Mouse (Mus musculus) kidney, postnatal 10 days (tissue): ENCODE data around the gene Zfp787.
"Not testable (repeated sequence)": the region's sequence is repeated elsewhere in the genome, so short reads cannot be mapped to it uniquely, and the experiment has no call there.

Source experiments
- DNase-seq: peaks from one replicate; pipeline ENCODE4 v3.0.0; 2021; ENCODE audit warnings: mixed read lengths

The Zfp787 gene

GRCm38 (mm10) chr7:6155901-6156411 lies at the start of gene Zfp787:
Zfp787 (minus strand) TSS chr7:6155997.
- DNase-seq: peak; percentile 98

- DNase-seq: no peak
Measured at GRCm38 (mm10) chr7:6204200-6204599, 48.4 kb upstream of the Zfp787 start.

- DNase-seq: no peak
Measured at GRCm38 (mm10) chr7:6196790-6197189, 41.0 kb upstream of the Zfp787 start, which contains the start of gene Galp. Galp (plus strand) TSS chr7:6197090.

DNA sequence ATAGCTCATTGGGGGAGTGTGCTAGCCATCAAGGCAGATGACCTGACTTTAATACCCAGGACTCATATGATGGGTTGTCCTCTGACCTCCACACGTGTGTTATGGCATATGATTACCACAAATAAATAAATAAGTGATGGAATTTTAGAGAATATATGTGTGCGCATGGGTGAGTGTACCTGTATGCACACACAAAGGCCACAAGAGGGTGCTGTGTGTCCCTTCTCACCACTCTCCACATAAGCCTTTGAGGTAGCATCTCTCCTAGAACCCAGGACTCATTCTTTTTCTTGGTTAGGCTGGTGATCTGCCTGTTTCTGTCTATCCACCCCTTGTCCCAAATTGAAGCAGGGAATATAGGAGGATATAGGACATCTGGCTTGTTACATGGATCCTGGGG lies 40.0 kb upstream of the Zfp787 start:
- DNase-seq: no peak

DNA sequence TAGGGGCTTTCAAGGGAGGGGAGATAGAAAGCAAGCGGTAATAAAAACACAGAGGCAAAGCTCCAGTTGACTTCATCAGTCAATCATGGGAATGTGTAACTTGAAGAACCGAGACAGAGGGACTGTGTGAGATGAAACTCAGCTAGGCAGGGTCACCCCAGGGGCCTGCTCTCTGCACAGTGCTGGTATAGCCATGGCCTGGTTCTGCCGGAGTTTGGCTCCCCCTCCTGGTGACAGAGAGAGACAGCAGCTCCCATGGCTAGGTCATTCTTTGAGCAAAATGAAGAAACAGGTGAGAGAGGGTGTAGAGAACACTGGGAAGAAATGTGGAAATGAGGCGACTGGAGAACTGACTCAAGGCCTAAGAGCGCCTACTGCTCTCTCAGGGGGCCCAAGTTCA lies 38.3 kb upstream of the Zfp787 start:
- peak; percentile 79 for DNase-seq

DNA sequence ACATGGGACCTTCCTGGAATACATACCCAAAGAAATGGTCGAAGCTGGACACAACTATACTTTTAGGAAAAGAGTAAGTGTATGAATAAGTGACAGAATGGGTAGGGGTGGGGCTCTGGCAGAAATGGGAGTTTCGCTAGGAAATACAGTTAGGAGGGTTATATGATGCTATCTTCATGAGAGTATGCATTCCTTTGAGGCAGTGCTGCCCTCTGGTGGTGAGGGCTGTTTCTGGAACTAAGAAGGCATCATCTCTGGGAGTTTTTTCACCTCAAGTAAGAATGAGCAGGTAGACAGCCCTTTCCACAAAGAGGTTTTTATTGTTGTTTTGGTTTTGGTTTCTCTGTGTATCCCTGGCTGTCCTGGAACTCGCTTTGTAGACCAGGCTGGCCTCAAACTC lies 35.6 kb upstream of the Zfp787 start:
- peak; percentile 92 for DNase-seq

DNA sequence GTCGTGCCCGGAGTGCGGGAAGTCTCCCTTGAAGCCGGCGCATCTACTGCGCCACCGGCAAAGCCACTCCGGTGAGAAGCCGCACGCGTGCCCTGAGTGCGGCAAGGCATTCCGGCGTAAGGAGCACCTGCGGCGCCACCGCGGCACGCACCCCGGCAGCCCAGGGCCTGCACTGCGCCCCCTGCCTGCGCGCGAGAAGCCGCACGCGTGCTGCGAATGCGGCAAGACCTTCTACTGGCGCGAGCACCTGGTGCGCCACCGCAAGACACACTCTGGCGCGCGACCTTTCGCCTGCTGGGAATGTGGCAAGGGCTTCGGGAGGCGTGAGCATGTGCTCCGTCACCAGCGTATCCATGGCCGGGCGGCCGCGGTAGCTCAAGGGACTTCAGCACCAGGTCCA lies 33.7 kb upstream of the Zfp787 start:
- no peak for DNase-seq

DNA sequence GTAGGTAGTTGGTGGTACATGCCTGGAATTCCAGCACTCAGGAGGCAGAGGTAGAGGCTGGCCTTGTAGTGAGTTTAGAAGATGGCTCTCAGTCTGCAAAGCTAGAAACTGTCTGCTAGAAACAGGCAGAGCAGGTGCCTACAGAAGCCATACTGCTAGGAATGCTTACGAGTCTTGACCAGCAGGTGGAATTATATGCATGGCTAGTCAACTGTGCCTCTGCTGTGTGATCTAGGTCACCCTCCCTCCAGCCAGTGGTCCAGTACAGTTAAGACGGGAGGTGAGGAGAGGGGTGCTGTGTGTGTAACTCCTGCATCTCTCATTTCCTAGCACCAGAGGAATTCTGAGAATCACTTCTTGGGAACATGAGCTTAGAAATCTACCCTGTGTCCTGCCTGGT lies 31.0 kb upstream of the Zfp787 start:
- no peak for DNase-seq

GRCm38 (mm10) chr7:6186176-6186575 lies 30.4 kb upstream of the Zfp787 start:
- no peak for DNase-seq

DNA sequence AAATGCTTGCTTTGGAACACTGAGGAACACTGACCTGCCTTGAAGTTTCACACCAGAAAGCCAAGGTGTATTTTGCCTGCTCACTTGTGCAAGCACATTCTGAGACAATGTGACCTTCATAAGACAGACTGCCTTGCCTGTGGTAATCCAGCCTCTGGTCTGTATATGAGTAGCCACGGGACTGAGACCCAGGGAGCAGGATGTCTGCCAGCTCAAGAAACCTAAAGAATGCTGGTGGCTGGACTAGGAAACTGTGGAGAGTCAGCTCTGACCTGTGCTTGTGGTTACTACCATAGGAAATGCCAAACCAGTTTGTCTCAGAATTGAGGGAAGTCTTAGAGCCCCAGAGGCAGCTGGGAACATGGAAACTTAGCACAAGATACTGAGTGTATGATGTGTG lies 29.6 kb upstream of the Zfp787 start:
- DNase-seq: no peak

DNA sequence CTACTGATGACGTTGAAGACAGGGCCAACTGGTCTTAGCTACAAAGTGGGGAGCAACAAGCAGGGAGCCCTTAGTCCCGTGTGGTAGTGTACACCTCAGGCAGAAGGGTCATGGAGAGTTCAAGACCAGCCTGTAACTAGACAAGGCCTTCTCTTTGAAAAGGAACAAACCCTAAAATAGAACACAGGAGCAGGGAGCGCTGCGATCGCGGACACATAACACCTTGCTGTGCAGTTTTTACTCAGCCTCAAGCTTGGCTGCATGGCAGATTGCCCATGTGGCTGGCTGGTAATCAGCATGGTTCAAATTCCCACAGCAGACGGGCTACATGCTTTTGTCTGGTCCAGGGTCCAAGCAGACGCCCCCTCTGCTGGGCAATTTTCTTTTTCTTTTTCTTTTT lies 28.7 kb upstream of the Zfp787 start:
- peak; percentile 63 for DNase-seq

GRCm38 (mm10) chr7:6183802-6184201 lies 28.0 kb upstream of the Zfp787 start:
- DNase-seq: peak; percentile 21

DNA sequence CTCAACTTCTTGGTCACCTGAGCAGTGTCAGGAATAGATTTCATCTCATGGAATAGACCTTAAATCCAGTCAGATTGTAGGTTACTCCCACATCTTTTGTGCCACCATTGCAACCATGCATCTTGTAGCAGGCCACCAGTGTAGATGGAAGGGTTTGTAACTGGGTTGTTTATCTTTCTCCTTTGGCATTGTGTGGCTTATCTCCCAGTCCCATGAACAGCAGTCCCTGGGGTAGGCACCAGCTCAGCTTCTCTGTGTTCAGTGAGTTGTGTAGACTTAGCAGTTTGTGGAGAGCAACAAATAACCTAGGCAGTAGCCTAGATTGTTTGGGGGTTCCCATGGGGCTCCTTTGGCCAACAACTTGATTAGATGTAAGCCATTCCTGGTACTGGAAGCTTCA lies 27.1 kb upstream of the Zfp787 start:
- no peak for DNase-seq

- no peak for DNase-seq
Measured at GRCm38 (mm10) chr7:6179013-6179412, 23.2 kb upstream of the Zfp787 start.

- not testable (repeated sequence) for DNase-seq
Measured at GRCm38 (mm10) chr7:6174365-6174987, 18.7 kb upstream of the Zfp787 start.

- no peak for DNase-seq
Measured at GRCm38 (mm10) chr7:6173872-6174271, 18.1 kb upstream of the Zfp787 start.

GRCm38 (mm10) chr7:6172674-6173244 lies 17.0 kb upstream of the Zfp787 start:
- DNase-seq: no peak

DNA sequence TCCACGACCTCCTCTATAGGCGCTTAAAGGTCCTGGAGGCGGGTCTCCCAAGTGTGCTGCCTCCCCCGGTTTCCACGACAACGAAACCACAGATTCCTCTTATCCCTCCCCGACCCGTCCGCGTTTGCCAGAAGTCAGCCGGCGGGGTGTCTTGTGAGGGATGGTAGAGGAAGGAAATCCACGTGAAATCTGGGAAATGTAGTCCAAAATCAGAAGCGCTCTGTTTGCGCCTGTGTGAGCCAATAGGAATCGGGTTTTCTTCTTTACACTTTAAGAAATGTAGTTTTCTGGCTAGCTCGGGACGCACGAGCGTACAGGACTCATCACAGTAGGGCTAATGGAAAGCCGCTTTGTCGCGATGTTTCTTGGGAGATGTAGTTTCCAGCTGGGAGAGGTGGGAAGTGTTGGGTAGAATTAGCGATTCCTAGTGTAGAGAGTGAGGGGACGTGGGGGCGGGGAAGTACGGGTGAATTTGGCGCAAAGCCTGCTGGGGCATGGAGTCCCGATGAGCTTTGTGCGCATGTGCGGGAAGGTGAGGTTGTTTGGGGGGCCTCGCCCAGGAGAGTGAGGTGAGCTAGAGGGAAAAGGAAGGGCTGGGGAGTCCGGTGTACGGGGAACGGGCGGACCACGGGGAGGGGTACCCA lies 16.3 kb upstream of the Zfp787 start, which contains the start of gene Zfp444:
Zfp444 (plus strand) TSS at position 221 of the 644 bp plus-strand sequence.
- DNase-seq: peak; percentile 99

DNA sequence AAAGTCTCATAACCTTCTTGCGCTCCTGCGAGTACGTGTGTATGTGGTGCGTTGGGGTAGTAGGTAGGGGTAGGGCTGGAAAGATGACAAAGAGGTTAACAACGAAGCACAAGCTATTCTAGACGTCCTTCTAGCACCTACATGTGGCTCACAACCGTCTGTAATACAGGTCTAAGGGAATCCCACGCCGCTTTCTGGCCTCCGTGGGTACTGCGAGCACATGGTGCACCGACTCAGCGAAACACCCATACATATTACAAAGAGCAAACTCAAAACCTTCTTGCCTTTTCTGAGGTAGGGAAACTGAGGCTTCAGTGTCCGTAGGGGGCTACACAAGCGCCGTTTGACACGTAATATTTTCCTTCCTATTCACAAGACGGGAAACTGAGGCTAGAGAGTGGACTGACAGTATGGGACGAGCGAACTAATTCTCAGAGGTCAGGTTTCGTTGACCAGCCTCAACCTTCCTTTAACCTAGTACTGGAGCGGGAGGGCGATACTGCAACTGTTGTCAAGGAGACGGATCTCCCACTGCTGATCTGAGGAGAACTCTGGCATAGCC lies 15.7 kb upstream of the Zfp787 start:
- peak; percentile 82 for DNase-seq

- DNase-seq: no peak
Measured at GRCm38 (mm10) chr7:6170871-6171270, 15.1 kb upstream of the Zfp787 start.

DNA sequence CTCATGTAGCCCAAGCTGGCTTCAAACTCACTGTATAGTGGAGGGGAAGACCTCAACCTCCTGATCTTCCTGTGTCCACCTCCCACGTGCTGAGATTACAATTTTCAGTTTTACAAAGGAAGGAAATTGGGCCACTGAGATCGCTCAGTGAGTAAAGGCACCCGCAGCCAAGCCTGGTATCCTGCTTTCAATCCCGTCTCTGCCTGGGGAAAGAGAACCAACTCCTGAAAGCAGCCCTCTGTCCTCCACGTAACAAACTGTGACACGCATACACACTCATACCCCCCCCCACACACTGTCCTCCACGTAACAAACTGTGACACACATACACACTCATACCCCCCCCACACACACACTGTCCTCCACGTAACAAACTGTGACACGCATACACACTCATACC lies 14.6 kb upstream of the Zfp787 start:
- no peak for DNase-seq

DNA sequence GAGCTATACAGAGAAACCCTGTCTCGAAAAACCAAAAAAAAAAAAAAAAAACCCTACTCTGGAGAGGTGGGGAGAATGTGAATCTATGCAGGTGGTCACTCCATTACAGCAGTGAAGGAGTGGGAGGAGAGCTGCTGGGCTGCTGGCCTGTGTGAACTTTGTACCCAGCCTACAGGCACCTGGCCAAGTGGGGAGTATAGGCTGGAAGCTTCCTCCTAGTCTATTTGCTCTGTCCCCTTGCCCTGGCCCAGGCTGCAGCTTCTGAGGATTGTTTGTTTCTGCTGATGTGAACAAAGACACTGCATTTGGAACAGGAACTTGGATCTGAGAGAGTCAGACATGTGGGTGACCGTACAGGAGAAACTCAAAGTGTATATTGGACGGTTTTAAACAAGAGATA lies 13.6 kb upstream of the Zfp787 start:
- peak; percentile 85 for DNase-seq

DNA sequence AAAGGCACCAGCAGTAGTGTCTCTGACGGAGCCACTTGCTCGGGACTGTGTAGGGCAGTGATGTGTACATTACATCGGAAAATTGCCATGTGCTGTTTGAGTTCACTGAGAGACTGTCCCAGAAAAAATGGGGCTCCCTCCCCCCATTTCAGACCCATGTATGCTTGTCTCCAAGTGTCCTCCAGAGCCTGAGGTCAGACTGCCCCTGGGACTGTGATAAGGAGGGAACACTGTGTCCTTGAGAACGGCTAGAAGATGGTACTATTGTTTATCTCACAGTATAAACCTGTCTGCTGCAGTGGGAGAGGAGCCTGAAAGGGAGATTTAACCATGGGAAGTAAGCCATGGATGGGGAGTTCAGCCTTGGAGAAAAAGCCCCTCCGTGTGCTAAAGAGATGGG lies 8.9 kb upstream of the Zfp787 start:
- DNase-seq: no peak

GRCm38 (mm10) chr7:6162172-6162571 lies 6.4 kb upstream of the Zfp787 start:
- no peak for DNase-seq
